11 mouse cellular contexts compared by ENCODE assay signal in the genomic region with DNA sequence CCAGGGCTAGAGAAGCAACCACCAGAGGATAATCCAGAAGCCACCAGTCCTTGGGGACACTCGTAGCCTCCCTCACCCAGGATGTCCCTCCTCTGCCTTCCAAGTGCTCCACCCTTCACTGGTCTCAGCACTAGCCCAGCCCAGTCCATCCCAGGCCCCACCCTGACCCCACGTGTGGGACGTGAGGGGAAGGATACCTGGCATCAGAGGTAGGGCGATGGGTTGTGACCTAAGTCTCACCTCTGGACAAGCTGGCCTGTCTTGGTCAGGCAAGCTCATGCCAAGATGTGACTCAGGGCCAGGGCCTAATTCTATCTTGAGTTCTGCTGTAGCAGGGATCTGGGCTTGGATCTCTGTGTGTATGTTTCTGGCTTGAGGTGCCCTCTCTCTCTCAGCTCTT. TPM values are rescaled to one million over a fixed set of nuclear protein-coding genes. Genes with fewer than 3 reads are reported as not detected.
A peak's percentile ranks its signal among the peaks of the same experiment; 100 is the strongest.
DNase-seq lines count a peak whose midpoint lies in the region; ATAC-seq and TF ChIP-seq lines count a peak whose summit lies in the region.
"Had no signal": no experiment of that assay in that cellular context is flagged by ENCODE, and none has a peak within 500 bp of the region (broad histone marks: within the 10 kb centered on the region; RNA-seq: fewer than 3 reads in every experiment).

No protein-coding gene starts in this region.

- H3K9ac ChIP-seq in kidney, embryonic 15.5 days = no peak overlapping the region
- H3K9ac ChIP-seq in heart, embryonic 15.5 days = 0 out of 2 replicates have a peak overlapping the region, but pooled peaks have one; percentile 60

- no peak for ATAC-seq in kidney, embryonic 15.5 days (replicated peaks; ENCODE audit: low FRiP score)
- no peak for ATAC-seq in heart, embryonic 15.5 days (replicated peaks; ENCODE audit: insufficient number of reproducible peaks, insufficient read depth, low FRiP score, low read depth)
- ATAC-seq in megakaryocyte progenitor cell, adult 5-6 weeks (replicated peaks; ENCODE audit: poor library complexity) = no peak

- H3K4me1 ChIP-seq in kidney, embryonic 15.5 days = peaks cover 58% of the 10 kb centered on the region
- H3K4me1 ChIP-seq in kidney, adult 2 months (ENCODE audit: control insufficient read depth, insufficient read depth, low read length) = peaks cover 4% of the 10 kb centered on the region; the same call in 1 of the 2 replicates
- peaks cover 3% of the 10 kb centered on the region for H3K4me1 ChIP-seq in brown adipose tissue, adult 24 weeks (ENCODE audit: control insufficient read depth, insufficient read depth, insufficient read length, low read length)
- peaks cover 60% of the 10 kb centered on the region for H3K4me1 ChIP-seq in heart, embryonic 15.5 days (replicated peaks)

- no peak overlapping the region for H3K4me3 ChIP-seq in kidney, embryonic 15.5 days (replicated peaks)
- H3K4me3 ChIP-seq in kidney, adult 2 months (ENCODE audit: insufficient read depth, low read depth, low read length) = no peak overlapping the region
- no peak overlapping the region for H3K4me3 ChIP-seq in brown adipose tissue, adult 24 weeks (ENCODE audit: insufficient read depth, low read depth, low read length)
- no peak overlapping the region for H3K4me3 ChIP-seq in heart, embryonic 15.5 days
- no peak overlapping the region for H3K4me3 ChIP-seq in macrophage (ENCODE audit: inconsistent target)

- H3K79me2 ChIP-seq in macrophage (ENCODE audit: inconsistent target) = no peaks in the 10 kb centered on the region

- no peak for DNase-seq in kidney, adult 2 months
- no peak for DNase-seq in frontal cortex, postnatal 10 days (ENCODE audit: low spot score in 2 of 2)
- DNase-seq in layer of hippocampus, adult 9-11 months = no peak

- no peak for TF ChIP-seq POLR2A in kidney, adult 2 months (IDR thresholded peaks at IDR 0.05; ENCODE audit: low read depth, low read length)

- peak overlapping the region; percentile 91 for H3K27ac ChIP-seq in kidney, embryonic 15.5 days
- no peak overlapping the region for H3K27ac ChIP-seq in kidney, adult 2 months (ENCODE audit: insufficient read depth, low read depth, low read length)
- H3K27ac ChIP-seq in brown adipose tissue, adult 24 weeks (replicated peaks; ENCODE audit: low read depth, low read length) = peak overlapping the region; percentile 61
- H3K27ac ChIP-seq in heart, embryonic 15.5 days = peak overlapping the region; percentile 93
- H3K27ac ChIP-seq in macrophage = peak overlapping the region; percentile 76

- H3K4me2 ChIP-seq in kidney, embryonic 15.5 days = no peak overlapping the region
- no peak overlapping the region for H3K4me2 ChIP-seq in heart, embryonic 15.5 days

- peaks cover 15% of the 10 kb centered on the region for H3K27me3 ChIP-seq in kidney, embryonic 15.5 days
- no peaks in the 10 kb centered on the region for H3K27me3 ChIP-seq in kidney, adult 2 months (replicated peaks; ENCODE audit: control insufficient read depth, insufficient read depth, low read length)
- peaks cover 8% of the 10 kb centered on the region for H3K27me3 ChIP-seq in heart, embryonic 15.5 days

- H3K9me3 ChIP-seq in kidney, embryonic 15.5 days (replicated peaks) = no peaks in the 10 kb centered on the region
- H3K9me3 ChIP-seq in heart, embryonic 15.5 days (replicated peaks) = no peaks in the 10 kb centered on the region

- 77% methylated on average over 4 of the region's 4 CpGs for WGBS in kidney, embryonic 15.5 days
- 56% methylated on average over 4 of the region's 4 CpGs for WGBS in kidney, adult 2 months
- WGBS in heart, embryonic 15.5 days = 79% methylated on average over 4 of the region's 4 CpGs
- 98% methylated on average over 4 of the region's 4 CpGs for WGBS in macrophage (ENCODE audit: missing documents)

- H3K36me3 ChIP-seq in kidney, embryonic 15.5 days = no peaks in the 10 kb centered on the region
- H3K36me3 ChIP-seq in kidney, adult 2 months (ENCODE audit: control insufficient read depth, insufficient read depth, low read length) = no peaks in the 10 kb centered on the region
- no peaks in the 10 kb centered on the region for H3K36me3 ChIP-seq in heart, embryonic 15.5 days
- no peaks in the 10 kb centered on the region for H3K36me3 ChIP-seq in macrophage (ENCODE audit: inconsistent target)

- no peak for TF ChIP-seq CTCF in kidney, adult 2 months (conservative IDR thresholded peaks at IDR 0.05; ENCODE audit: insufficient read depth, insufficient read length, low read depth, low read length)

RNA-seq across cellular contexts. Expression of a gene that starts 1.2 kb away (rescaled TPM):
- 0.68 TPM in 1 of 2 replicates, not detected in the other for polyA plus RNA-seq in kidney, embryonic 15.5 days (2015; fragmentation: Nextera tagmentation; extraction: Ambion mirVana)
- not detected in 2 replicates for polyA plus RNA-seq in kidney, adult 2 months (2012; rRNA removed)
- not detected in 2 replicates for polyA plus RNA-seq in brown adipose tissue, adult 24 weeks (2012; ENCODE audit: insufficient read depth, insufficient read length, missing spikeins)
- 0.60 and 0.98 TPM in 2 replicates for polyA plus RNA-seq in heart, embryonic 15.5 days (2015; fragmentation: Nextera tagmentation; extraction: Ambion mirVana)
- not detected for total RNA-seq in macrophage (2018; cell fraction: chromatin; rRNA removed)
- not detected for total RNA-seq in macrophage (2018; cell fraction: cytosol; rRNA removed)
- not detected for total RNA-seq in macrophage (2018; cell fraction: nucleus; rRNA removed)
- not detected in 3 replicates for polyA plus RNA-seq in macrophage (2018)
- not detected in 2 replicates for total RNA-seq in megakaryocyte progenitor cell, adult 5-6 weeks (2015)
- not detected in 2 replicates for total RNA-seq in megakaryocyte progenitor cell, adult 5-6 weeks (2017)
- total RNA-seq: gastrocnemius, postnatal 36 days; liver, adult 2 months had no signal
- polyA plus RNA-seq: liver, adult 2 months; spleen, adult 2 months had no signal

RNA-seq across cellular contexts. Expression of a gene that starts 48.2 kb away (rescaled TPM):
- 35.3 and 39.4 TPM in 2 replicates for polyA plus RNA-seq in kidney, embryonic 15.5 days (2015; fragmentation: Nextera tagmentation; extraction: Ambion mirVana)
- 77.9 and 90.1 TPM in 2 replicates for polyA plus RNA-seq in kidney, adult 2 months (2012; rRNA removed)
- polyA plus RNA-seq in brown adipose tissue, adult 24 weeks (2012; ENCODE audit: insufficient read depth, insufficient read length, missing spikeins) = 14.2 and 24.2 TPM in 2 replicates
- 35.1 and 42.4 TPM in 2 replicates for polyA plus RNA-seq in heart, embryonic 15.5 days (2015; fragmentation: Nextera tagmentation; extraction: Ambion mirVana)
- 100 to 1,000 TPM in 8 of 26 experiments, 10 to 100 TPM in 18; 39.1 to 247 (median 68.4) TPM for total RNA-seq in macrophage (2018; cell fraction: chromatin; rRNA removed)
- 10 to 100 TPM in 17 of 26 experiments, 1 to 10 TPM in 9; 8.8 to 14.2 (median 11.0) TPM for total RNA-seq in macrophage (2018; cell fraction: cytosol; rRNA removed)
- 100 to 1,000 TPM in 2 of 26 experiments, 10 to 100 TPM in 24; 25.8 to 117 (median 46.1) TPM for total RNA-seq in macrophage (2018; cell fraction: nucleus; rRNA removed)
- polyA plus RNA-seq in macrophage (2018) = 8.2 to 10.7 TPM (median 9.7 TPM) in 3 replicates
- 3.9 and 5.0 TPM in 2 replicates for total RNA-seq in megakaryocyte progenitor cell, adult 5-6 weeks (2015)
- total RNA-seq in megakaryocyte progenitor cell, adult 5-6 weeks (2017) = 2.0 and 5.5 TPM in 2 replicates

RNA-seq across cellular contexts. Expression of a gene that starts 48.8 kb away (rescaled TPM):
- polyA plus RNA-seq in kidney, embryonic 15.5 days (2015; fragmentation: Nextera tagmentation; extraction: Ambion mirVana) = 144 and 152 TPM in 2 replicates
- 168 and 199 TPM in 2 replicates for polyA plus RNA-seq in kidney, adult 2 months (2012; rRNA removed)
- 138 and 175 TPM in 2 replicates for polyA plus RNA-seq in brown adipose tissue, adult 24 weeks (2012; ENCODE audit: insufficient read depth, insufficient read length, missing spikeins)
- 124 and 133 TPM in 2 replicates for polyA plus RNA-seq in heart, embryonic 15.5 days (2015; fragmentation: Nextera tagmentation; extraction: Ambion mirVana)
- 10 to 100 TPM in 4 of 26 experiments, 1 to 10 TPM in 21, not detected in 1; 2.0 to 13.0 (median 6.9) TPM for total RNA-seq in macrophage (2018; cell fraction: chromatin; rRNA removed)
- total RNA-seq in macrophage (2018; cell fraction: cytosol; rRNA removed) = 10 to 100 TPM; 28.8 to 53.5 (median 41.8) TPM
- total RNA-seq in macrophage (2018; cell fraction: nucleus; rRNA removed) = 10 to 100 TPM in 11 of 26 experiments, 1 to 10 TPM in 15; 3.8 to 16.9 (median 9.7) TPM
- polyA plus RNA-seq in macrophage (2018) = 20.1 to 56.1 TPM (median 46.2 TPM) in 3 replicates
- total RNA-seq in megakaryocyte progenitor cell, adult 5-6 weeks (2015) = 35.2 and 47.5 TPM in 2 replicates
- total RNA-seq in megakaryocyte progenitor cell, adult 5-6 weeks (2017) = 24.9 and 34.2 TPM in 2 replicates
